Mouse (Mus musculus) thymus, postnatal 10 days (tissue): ENCODE results near the gene Bola1.
A peak's percentile ranks its signal among the peaks of the same experiment; 100 is the strongest.
"Not testable (repeated sequence)": the region's sequence is repeated elsewhere in the genome, so short reads cannot be mapped to it uniquely, and the experiment has no call there.

Experiments
- DNase-seq, 2 experiments: peaks; one replicate each; pipeline ENCODE4 v3.0.0; 2021; ENCODE audit warnings: low spot score in 2 of 2

The Bola1 gene

DNA sequence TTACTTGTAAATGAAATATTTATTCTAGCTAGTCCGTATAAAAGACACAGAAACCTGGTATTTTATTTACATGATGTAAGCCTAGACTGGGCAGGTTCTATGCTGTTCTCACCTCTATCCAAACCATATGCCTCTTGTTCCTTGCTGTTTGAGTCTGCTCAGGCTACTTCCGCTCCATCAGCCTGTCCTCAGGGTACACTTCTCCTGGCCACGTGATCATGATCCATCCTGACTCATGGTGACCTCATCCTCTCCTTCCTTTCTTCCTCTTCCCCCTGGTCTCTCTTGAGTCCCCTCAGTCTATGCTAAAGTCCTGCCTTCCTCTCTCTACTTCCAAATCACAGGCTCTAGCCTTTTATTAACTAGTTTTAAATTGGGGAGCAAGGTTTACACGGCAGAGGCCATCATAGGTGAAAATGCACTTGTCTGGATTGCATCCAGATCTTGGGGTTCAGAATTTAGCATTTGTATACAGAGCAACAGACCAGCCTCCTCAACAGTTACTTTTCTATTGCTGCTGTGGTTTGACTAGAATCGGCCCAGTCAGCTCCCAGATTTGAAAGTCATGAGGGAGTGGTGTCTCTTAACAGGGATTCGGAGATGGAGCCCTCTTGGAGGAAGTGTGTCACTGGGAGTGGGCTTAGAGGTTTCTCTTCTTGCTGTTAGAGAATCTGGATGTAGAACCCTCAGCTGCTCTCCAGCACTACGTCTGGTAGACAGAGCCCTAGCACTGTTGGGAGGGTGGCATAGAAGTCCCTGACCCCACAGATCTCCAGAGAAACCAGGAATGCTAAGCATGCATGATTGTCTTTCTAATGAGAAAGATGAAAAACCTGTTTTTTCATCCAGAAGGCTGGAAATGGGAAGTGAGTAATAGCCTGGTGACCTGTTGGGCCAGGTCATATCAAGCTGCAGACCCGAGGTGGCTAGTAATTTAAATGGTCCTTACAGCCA lies 7.5 kb upstream of the Bola1 start:
- no peak for DNase-seq

DNA sequence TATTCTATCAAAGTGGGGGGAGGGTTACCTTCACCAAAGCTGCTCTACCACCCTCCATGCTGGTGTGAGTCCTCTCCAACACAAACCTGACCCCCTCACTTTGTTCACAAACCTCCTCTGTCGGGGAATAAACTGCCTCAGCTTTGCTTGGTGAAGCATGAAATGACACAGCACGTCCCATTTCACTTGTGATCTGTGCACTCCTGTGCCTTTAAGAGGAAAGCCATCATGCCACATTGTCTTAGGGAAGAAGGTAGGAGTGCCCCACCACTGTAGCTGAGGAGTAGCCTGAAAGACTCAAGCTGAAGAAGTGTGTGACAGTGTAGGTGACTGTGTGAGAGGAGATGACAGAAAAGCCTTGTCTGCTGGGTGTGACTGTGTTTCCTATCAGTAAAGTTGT lies 5.9 kb upstream of the Bola1 start:
- no peak for DNase-seq

DNA sequence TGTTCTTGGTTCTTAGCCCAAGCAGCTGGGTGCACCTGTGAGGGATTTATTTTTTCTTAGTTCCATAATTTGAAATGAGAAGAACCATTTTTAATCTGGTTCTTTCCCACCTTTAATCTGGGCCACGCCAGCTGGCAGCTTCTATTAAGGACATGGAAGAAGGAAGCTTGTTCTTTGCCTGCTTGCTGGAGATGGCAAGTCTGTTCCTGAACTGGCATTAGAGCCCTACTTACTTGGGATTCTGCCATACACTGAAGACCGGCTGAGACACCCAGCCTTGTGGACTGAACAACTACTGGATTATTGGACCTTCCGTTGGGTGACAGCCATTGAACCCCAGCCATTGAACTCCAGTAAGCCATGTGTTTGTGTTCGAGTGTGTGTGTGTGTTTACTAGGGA lies 3.3 kb upstream of the Bola1 start:
- no peak for DNase-seq

DNA sequence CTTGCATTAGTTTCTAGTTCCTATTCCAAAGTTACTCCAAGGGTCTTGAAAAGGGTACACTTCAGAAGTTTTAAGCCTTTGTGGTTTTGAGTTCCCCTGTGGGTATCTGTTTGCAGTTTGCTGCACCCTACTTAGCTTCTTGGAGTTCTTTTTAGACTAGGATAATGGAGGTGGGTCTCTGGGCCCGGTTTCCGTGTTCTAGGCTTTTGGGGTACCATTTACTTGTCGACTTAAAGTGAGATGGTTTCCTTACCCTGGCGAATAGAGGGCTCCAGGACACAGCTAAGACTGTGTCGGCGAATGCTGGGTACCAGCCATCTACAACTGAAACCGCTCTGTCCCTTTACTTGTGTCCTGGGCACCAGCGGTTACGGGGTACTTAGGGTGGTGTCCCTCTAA lies 2.1 kb upstream of the Bola1 start:
- peak; percentile 20 to 38 for DNase-seq

DNA sequence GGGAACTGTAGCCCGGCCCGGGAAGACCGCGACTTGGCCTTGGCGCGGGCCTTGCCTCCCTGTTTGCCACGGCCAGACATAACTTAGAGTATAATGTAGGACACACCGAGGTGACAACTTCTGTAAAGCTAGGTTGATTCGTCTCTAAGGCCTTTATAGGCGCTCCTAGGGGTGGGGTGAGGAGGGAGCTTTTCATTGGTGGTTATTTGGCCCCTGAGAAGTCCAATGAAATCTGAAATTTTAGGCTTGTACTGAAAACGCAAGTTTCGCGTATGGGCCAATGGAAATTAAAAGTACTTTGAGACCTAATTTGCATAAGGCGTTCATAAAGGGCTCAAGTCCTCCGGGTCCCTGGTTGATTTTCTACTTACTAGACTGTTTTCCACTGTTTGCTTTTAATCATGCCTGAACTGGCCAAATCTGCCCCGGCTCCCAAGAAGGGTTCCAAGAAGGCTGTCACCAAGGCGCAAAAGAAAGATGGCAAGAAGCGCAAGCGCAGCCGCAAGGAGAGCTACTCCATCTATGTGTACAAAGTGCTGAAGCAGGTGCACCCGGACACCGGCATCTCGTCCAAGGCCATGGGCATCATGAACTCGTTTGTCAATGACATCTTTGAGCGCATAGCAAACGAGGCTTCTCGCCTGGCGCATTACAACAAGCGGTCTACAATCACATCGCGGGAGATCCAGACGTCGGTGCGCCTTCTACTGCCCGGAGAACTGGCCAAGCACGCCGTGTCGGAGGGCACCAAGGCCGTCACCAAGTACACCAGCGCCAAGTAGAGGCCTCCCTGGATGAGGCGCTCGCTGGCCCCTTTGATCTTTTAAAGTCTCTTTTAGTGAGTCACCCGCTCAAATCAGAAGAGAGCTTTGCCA lies 1.5 kb upstream of the Bola1 start, which contains the start of the genes Hist2h2ac and Hist2h2be:
TSS of gene Hist2h2ac (minus strand) at position 116 of the 875 bp plus-strand sequence.
TSS of gene Hist2h2be (plus strand) at position 355 of the 875 bp plus-strand sequence.
- DNase-seq: peak; percentile 91

DNA sequence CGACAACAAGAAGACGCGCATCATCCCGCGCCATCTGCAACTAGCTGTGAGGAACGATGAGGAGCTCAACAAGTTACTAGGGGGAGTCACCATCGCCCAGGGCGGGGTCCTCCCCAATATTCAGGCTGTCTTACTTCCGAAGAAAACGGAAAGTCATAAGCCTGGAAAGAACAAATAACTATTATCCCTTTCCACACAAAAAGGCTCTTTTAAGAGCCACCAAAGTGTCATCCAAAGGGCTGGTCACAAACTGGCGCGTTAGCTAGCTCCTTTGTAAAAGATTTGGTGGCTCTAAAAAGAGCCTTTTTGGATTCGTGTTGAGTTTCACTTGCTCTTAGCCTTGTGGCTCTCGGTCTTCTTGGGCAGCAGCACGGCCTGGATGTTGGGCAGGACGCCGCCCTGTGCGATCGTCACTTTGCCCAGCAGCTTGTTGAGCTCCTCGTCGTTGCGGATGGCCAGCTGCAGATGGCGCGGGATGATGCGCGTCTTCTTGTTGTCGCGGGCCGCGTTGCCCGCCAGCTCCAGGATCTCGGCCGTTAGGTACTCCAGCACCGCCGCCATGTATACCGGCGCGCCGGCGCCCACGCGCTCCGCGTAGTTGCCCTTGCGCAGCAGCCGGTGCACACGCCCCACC lies 739 bp upstream of the Bola1 start:
- not testable (repeated sequence) for DNase-seq

DNA sequence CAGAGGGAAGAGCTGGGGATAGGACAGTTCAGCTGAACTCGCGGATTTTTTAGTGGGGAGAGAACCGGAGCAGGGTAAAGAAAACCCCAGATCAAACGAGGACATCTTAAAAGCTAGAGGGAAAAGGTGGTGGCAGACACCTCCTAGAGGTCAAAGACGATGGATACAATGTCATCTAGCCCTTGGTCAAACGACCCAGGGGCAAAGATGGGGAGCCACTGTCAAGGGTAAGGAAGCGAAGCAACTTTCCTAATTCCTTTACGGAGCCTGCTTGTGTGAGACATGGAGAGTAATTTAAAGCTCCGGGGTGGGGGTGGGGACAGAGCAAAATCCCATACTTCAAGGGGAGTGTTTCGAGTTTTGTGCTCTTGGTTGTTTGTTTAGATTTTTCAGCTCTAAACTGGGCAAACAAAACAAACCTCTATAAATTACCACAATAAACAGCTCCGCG lies 293 bp downstream of the Bola1 start:
- DNase-seq: peak; percentile 36 to 46

DNA sequence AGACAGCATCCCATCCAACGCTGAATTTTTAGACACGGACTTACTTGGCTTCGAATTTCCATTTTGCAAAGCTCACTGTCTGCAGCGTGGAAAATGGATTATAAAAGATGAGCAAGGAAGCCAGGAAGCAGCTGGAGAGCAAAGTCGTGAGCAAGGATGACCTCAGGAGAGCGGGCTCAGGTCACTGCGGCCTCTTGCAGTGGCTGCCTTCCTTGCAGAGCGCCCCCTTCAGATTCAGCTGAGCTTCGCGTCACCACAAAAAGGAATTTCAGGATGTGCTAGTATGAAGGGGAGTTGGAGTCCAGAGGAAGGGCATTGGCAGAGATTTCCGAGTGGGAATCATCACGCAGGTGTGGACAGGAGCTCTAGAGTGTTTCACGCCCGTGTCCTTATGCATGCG lies 10.3 kb downstream of the Bola1 start:
- DNase-seq: no peak

DNA sequence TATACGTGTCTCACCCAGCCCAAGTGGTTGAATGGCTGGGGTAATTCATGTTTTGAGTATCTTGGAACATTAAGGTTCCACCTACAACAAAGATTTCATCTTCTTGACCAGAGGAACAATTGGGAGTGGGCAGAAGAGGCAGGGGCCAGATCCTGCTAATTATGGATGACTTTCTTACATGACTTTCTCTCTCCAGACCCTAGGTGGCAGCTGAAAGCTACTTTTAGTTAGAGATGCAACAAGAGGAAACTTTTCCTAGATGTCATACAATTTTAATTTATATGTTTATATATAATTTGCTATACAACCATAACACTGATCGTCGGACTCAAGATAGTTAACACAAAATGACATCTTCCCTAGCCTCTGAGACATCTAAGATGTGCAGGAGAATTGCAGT lies 11.7 kb downstream of the Bola1 start:
- DNase-seq: no peak

DNA sequence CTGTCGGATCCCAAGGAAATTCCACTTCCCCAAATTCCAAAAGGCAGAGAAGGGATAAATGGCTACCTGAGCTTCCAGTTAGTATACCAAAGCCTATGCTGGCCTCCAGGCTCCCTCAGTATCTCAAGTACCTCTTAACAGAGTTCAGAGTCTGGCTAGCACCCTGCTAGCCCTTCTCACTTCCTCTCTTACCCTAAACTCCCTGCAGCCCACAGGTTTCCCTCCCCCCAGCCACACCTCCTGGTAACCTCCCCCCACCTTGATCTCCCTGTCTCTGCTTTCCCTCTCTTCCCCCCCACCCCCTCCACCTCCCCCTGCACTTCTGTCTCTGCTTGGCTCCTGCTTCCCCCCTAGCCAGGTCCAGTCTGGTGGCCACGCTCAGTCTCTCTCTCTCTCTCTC lies 19.8 kb downstream of the Bola1 start:
- no peak for DNase-seq

DNA sequence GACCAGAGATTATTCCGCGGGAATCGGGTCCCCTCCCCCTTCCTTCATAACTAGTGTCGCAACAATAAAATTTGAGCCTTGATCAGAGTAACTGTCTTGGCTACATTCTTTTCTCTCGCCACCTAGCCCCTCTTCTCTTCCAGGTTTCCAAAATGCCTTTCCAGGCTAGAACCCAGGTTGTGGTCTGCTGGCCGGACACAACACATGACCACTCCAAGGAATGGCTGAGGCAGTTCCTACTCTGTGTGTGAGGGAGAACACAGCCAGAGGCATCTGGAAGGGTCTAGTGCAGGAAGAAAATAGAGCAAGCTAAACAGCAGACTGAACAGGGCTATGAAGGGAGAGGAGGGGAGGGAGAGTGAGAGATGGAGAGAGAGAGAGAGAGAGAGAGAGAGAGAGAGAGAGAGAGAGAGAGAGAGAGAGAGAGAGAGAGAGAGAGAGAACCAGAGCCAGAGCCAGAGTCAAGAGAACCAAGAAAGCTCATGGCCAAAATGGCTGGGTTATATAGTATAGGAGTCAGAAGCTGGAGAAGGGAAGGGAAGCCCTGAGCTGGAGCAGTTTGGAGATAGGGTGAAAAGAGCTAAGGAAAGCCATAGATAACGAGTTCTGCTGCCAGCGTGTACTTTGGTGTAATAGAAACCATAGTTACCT lies 20.8 kb downstream of the Bola1 start:
- DNase-seq: not testable (repeated sequence)

DNA sequence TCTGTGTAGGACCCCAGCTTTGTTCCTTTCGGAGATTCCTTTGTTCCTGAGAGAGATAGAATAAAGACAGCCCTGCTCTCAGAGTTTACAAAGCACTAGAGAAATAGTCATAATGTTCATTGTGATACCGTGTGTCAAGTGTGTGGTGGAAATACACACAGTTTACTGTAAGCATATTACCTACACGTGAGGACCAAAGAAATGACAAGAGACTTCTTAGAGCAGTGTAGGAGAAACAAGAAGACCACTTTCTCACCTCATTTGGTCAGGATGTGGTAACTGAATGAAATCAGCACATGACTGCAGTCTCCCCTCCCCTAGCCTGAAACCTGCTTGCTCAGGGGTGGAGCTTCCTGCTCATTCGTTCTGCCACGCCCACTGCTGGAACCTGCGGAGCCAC lies 21.3 kb downstream of the Bola1 start:
- peak; percentile 41 to 50 for DNase-seq

DNA sequence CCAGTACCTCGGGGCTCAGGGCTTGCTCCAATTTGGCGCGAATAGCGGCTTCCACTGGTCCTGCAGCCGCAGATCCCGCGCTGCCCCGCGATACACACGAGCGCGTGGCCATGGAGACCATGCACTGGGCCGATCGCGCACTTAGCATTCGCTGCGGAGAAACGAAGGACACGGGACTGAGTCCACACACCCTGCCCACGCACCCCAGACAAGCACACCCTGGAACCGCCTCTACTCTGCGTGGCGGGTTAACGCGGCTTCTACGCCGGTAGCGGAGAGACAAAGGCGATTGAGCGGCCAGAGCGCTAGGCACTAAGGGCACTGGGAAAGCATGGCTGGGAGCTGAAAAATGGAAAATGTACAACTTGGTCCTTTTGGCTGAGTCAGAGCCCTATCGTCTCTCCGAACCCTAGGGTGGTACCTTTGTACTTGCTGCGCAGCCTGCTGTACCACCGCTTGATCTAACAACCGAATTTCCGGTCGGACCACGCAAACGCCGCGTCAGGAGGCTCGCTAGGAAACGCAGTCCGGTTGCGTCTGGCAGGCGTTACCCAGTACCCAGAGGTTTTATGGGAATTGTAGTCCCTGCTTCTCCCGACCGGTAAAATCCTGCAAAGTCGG lies 22.3 kb downstream of the Bola1 start:
- DNase-seq: peak; percentile 75 to 79

DNA sequence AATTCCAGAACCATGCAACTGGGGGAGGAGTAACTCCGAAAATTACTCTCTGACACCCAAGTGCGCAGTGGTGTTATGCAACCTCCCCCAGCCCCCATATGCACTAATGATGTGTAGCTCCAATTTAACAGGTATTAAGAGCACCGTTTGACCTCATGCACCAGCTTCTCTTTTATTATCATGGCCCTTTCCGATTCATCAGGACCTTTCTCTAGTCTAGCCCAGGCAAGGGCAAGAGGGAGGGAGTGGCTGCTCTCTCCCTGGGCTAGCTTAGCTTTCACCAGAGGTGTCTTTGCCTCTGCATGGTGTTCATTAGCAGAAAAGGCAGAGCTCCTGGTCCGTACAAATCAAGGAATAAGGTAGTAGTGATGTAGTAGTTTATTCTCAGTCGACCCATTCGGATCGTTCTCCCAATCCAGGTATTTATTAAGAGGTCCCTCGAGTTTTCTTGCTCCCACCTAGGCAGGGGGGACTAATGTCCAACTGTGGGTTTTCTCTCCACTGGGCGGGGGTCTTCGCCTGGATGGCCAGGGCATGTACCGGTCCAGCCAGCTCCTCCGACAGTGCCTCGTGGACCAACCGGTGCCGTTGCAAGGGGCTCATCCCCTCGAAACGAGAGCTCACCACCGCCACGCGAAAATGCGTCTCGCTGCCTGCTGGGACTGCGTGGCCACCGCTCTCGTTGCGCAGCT lies 22.9 kb downstream of the Bola1 start:
- DNase-seq: peak in 1 of 2 experiments; percentile 24

DNA sequence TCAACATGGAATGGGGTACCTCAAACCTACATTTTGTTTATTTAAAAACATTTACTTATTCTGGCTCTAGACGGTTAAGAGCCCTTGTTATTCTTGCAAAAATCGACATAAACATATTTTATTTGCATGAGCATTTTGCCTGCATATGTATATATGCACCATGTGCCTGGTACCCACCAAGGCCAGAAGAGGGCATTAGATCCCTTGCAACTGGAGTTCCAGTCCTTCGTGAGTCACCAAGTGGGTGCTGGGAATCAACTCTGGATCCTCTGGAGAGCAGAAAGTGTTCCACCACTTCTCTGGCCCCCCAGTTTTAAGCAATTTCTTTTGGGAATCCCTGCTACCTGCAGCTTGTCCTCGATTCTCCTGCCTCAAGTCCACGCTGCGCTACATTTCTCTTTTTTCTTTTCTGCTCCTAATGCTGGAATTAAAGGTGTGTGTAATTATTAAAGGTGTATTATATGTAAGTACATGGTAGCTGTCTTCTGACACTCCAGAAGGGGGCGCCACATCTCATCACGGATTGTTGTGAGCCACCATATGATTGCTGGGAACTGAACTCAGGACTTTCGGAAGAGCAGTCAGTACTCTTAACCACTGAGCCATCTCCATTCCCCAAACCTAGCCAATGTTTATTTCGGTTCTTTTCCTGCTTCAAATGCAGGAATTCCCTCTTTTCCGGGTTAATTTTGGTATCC lies 23.7 kb downstream of the Bola1 start:
- DNase-seq: peak in 1 of 2 experiments; percentile 26

DNA sequence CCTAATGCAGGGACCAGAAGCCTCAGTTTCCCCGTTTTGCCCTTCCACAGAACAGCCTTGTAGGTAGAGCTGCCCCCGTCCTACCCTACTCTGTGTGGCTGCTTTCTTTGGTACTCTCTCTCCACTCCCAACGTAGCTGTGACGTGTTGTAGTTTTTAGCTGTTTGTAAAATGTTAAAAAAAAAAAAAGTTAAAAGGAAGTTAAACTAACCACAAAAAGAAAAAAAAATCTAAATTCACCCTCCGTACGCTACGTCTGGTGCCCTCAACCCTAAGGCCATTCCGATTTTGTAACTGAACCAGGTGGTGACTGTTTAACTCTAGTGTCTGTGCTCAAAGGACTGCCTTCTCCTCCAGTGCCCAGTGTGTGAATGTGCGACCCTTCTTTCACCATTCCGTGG lies 24.5 kb downstream of the Bola1 start:
- no peak for DNase-seq

DNA sequence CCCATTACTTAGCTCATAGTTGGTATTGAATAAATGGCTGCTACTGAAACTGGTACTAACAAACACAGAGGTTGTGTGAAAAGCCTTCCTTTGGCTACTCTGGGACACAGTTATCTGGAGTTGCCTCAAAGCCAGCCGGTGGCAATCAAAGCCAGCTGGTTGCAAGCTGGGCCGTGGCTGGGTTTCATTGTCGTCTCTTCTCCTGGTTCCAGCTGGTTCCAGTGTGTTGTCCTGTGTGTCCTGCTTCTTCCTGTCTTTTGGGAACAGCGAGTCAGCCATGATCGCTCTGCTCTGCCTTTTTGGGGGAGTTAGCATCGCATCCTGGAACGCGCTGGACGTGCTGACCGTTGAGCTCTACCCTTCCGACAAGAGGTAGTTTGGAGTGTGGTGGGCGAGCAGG lies 26.5 kb downstream of the Bola1 start:
- no peak for DNase-seq

DNA sequence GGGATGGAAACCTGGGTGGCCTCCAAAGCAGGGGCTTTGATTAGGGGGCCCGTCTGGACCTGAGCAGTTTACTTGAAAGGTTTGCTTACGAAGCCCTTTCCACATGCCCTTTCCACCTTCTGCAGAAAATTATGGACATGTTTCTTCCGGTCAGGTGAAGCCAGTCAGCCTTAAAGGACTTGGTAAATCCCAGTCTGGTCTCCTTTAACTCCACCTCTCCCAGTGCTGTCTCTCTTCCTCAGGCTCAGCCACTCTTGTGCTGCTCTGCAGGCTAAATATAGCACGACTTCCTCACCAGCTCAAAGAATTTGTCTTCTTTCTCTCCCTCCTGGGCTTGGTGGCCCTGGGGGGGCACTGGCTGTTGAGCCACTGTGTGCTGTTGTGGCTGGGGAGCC lies 37.1 kb downstream of the Bola1 start:
- no peak for DNase-seq

DNA sequence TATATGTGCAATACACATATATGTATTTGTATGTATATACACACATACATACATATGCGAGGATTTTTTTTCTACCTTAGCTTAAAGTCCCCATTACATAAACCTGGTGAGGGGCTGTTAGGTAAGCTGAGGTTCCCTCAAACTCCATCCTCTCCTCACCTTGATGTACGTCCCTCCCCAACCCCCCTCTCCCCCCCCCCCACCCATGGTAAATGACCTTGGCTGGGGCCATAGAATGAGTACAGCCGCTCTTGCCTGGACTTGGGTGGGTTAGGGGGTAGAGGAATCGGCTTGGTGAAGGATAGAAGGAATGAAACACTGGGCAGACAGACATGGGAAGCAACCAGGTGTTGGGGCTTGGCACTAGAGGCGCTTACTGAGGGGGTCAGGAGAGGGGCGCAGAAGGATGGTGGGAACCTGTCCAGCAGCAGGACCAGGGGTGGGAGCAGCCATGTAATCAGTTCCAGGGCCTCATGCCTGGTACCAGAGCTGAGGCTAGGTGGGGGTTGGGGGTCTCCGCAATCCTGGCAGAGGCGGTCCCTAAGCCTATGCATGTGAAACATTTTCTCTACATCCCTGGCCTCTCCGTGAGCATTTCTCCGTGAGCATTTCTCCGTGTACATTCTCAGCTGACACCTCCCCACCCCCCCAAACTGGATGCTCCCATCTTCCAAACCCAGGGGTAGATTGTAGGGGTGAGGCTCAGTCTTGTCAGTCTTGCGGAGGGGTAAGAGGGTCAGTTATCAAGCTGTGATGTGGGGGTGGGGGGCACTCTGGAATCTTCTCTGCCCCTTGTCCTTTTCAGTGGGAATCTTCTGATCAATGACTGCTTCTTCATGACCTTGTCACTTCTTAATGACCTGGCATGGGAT lies 37.8 kb downstream of the Bola1 start:
- no peak for DNase-seq
